16 mouse cellular contexts compared by ENCODE assay signal in genomic region chr7:134236727-134237126, GRCm38 (mm10). TPM values are rescaled to one million over a fixed set of nuclear protein-coding genes. Genes with fewer than 3 reads are reported as not detected.
A peak's percentile ranks its signal among the peaks of the same experiment; 100 is the strongest.
DNase-seq lines count a peak whose midpoint lies in the region; TF ChIP-seq lines count a peak whose summit lies in the region.
"Had no signal": no experiment of that assay in that cellular context is flagged by ENCODE, and none has a peak within 500 bp of the region (broad histone marks: within the 10 kb centered on the region; RNA-seq: fewer than 3 reads in every experiment).

No protein-coding gene starts in this region.

- peak; percentile 52 for DNase-seq in Muller cell, postnatal 12 days (ENCODE audit: inconsistent ontology term)
- no peak for DNase-seq in lung, adult 18-20 months
- DNase-seq in kidney, adult 18-20 months: no peak
- DNase-seq: adrenal gland, adult 2 months; adrenal gland, adult 8-10 months; adrenal gland, postnatal 10 days; adrenal gland, postnatal 14 days; adrenal gland, postnatal 25 days; adrenal gland, postnatal 36 days; B cell, adult 2 months; cerebellum, adult 11 months; cerebellum, adult 11-12 months; cerebellum, adult 18-20 months; cerebellum, adult 2 months had no signal

- no peak for TF ChIP-seq POLR2A in embryonic fibroblast, embryonic 13.5 days (IDR thresholded peaks at IDR 0.05; ENCODE audit: low read depth, low read length)

- peak overlapping the region; percentile 92 for H3K27ac ChIP-seq in embryonic fibroblast, embryonic 13.5 days (ENCODE audit: insufficient read depth, low read length)

- H3K4me1 ChIP-seq in embryonic fibroblast, embryonic 13.5 days (ENCODE audit: control insufficient read depth, insufficient read depth, low read length): peaks cover 5% of the 10 kb centered on the region; the same call in 1 of the 2 replicates

- TF ChIP-seq CTCF in embryonic fibroblast, embryonic 13.5 days (IDR thresholded peaks at IDR 0.05; ENCODE audit: borderline replicate concordance, insufficient read depth, low read length): no peak

- no peak overlapping the region for H3K4me3 ChIP-seq in embryonic fibroblast, embryonic 13.5 days (ENCODE audit: insufficient read depth, low read length)

RNA-seq across cellular contexts. Expression of gene Adam12, which starts 4.8 kb away (rescaled TPM):
- 76.7 and 104 TPM in 2 replicates for polyA plus RNA-seq in embryonic fibroblast, embryonic 13.5 days (2011; ENCODE audit: insufficient read length, low read depth, missing spikeins)
- polyA plus RNA-seq: G1E had no signal
